Mouse (Mus musculus): ENCODE data around the gene Srd5a3. TPM values are rescaled to one million over a fixed set of nuclear protein-coding genes. Genes with fewer than 3 reads are reported as not detected.

Srd5a3 gene
- polyA plus RNA-seq, 1 experiment from 2014 or later, result 31.0 TPM

GRCm38 (mm10) chr5:76176841-76177240, 36.8 kb downstream of the Srd5a3 start:
- no peaks in the 10 kb centered on the region for H3K9me3 ChIP-seq (ENCODE audit: control insufficient read depth, low read length)
- 49% methylated on average over 11 of the region's 11 CpGs for WGBS
- H3K27ac ChIP-seq (replicated peaks; ENCODE audit: low read depth, low read length), result no peak overlapping the region
- no peak overlapping the region for H3K4me3 ChIP-seq (ENCODE audit: low read depth, low read length)
- H3K36me3 ChIP-seq (ENCODE audit: control insufficient read depth, insufficient read depth, low read length), result no peaks in the 10 kb centered on the region
- ATAC-seq (ENCODE audit: low read depth) (0 out of 2 replicates have a peak, but pooled peaks have one; percentile 9), DNase-seq (ENCODE audit: low spot score) (no peak)
- H3K9ac ChIP-seq (ENCODE audit: low read depth, low read length), result no peak overlapping the region
- H3K27me3 ChIP-seq (replicated peaks; ENCODE audit: control insufficient read depth, insufficient read depth, low read length), result no peaks in the 10 kb centered on the region
- H3K4me2 ChIP-seq (ENCODE audit: low read depth, low read length), result peak overlapping the region; percentile 20; the same call in 1 of the 2 replicates
- H3K4me1 ChIP-seq (ENCODE audit: control insufficient read depth, insufficient read depth, low read length), result peaks cover 4% of the 10 kb centered on the region

- no peak for ATAC-seq (ENCODE audit: low read depth)
- H3K4me3 ChIP-seq (ENCODE audit: low read depth, low read length), result no peak overlapping the region
- H3K4me1 ChIP-seq (ENCODE audit: control insufficient read depth, insufficient read depth, low read length), result peaks cover 10% of the 10 kb centered on the region
- H3K9ac ChIP-seq (ENCODE audit: low read depth, low read length), result no peak overlapping the region
- H3K4me2 ChIP-seq (ENCODE audit: low read depth, low read length), result no peak overlapping the region
- no peaks in the 10 kb centered on the region for H3K9me3 ChIP-seq (ENCODE audit: control insufficient read depth, low read length)
- H3K27ac ChIP-seq (replicated peaks; ENCODE audit: low read depth, low read length), result no peak overlapping the region
- no peaks in the 10 kb centered on the region for H3K27me3 ChIP-seq (replicated peaks; ENCODE audit: control insufficient read depth, insufficient read depth, low read length)
- no peak for DNase-seq (ENCODE audit: low spot score)
- no peaks in the 10 kb centered on the region for H3K36me3 ChIP-seq (ENCODE audit: control insufficient read depth, insufficient read depth, low read length)
- WGBS, result 78% methylated on average over 7 of the region's 7 CpGs
These were observed 37.6 kb downstream of the Srd5a3 start for GRCm38 (mm10) chr5:76177664-76178063.

GRCm38 (mm10) chr5:76179171-76179570, 39.1 kb downstream of the Srd5a3 start:
- H3K27me3 ChIP-seq (replicated peaks; ENCODE audit: control insufficient read depth, insufficient read depth, low read length), result no peaks in the 10 kb centered on the region
- H3K4me3 ChIP-seq (ENCODE audit: low read depth, low read length), result no peak overlapping the region
- WGBS, result 94% methylated on average over 5 of the region's 5 CpGs

GRCm38 (mm10) chr5:76179791-76180190, 39.7 kb downstream of the Srd5a3 start:
- no peak overlapping the region for H3K27ac ChIP-seq (replicated peaks; ENCODE audit: low read depth, low read length)
- H3K9ac ChIP-seq (ENCODE audit: low read depth, low read length), result no peak overlapping the region
- no peak overlapping the region for H3K4me3 ChIP-seq (ENCODE audit: low read depth, low read length)
- WGBS, result 88% methylated on average over 5 of the region's 5 CpGs
- ATAC-seq (ENCODE audit: low read depth), result no peak
- no peaks in the 10 kb centered on the region for H3K27me3 ChIP-seq (replicated peaks; ENCODE audit: control insufficient read depth, insufficient read depth, low read length)
- H3K4me1 ChIP-seq (ENCODE audit: control insufficient read depth, insufficient read depth, low read length), result peaks cover 14% of the 10 kb centered on the region
- no peaks in the 10 kb centered on the region for H3K36me3 ChIP-seq (ENCODE audit: control insufficient read depth, insufficient read depth, low read length)
- no peak for DNase-seq (ENCODE audit: low spot score)
- no peaks in the 10 kb centered on the region for H3K9me3 ChIP-seq (ENCODE audit: control insufficient read depth, low read length)
- no peak overlapping the region for H3K4me2 ChIP-seq (ENCODE audit: low read depth, low read length)

More at GRCm38 (mm10) chr5:76179171-76179570, 39.1 kb downstream of the Srd5a3 start:
- H3K36me3 ChIP-seq (ENCODE audit: control insufficient read depth, insufficient read depth, low read length), result no peaks in the 10 kb centered on the region
- H3K4me1 ChIP-seq (ENCODE audit: control insufficient read depth, insufficient read depth, low read length), result peaks cover 14% of the 10 kb centered on the region
- ATAC-seq (ENCODE audit: low read depth), result no peak
- DNase-seq (ENCODE audit: low spot score), result no peak
- H3K27ac ChIP-seq (replicated peaks; ENCODE audit: low read depth, low read length), result no peak overlapping the region
- no peak overlapping the region for H3K9ac ChIP-seq (ENCODE audit: low read depth, low read length)
- no peaks in the 10 kb centered on the region for H3K9me3 ChIP-seq (ENCODE audit: control insufficient read depth, low read length)
- no peak overlapping the region for H3K4me2 ChIP-seq (ENCODE audit: low read depth, low read length)

GRCm38 (mm10) chr5:76182326-76182725, 42.3 kb downstream of the Srd5a3 start:
- 35% methylated on average over 3 of the region's 3 CpGs for WGBS
- no peaks in the 10 kb centered on the region for H3K27me3 ChIP-seq (replicated peaks; ENCODE audit: control insufficient read depth, insufficient read depth, low read length)
- peaks cover 7% of the 10 kb centered on the region; the same call in 1 of the 2 replicates for H3K36me3 ChIP-seq (ENCODE audit: control insufficient read depth, insufficient read depth, low read length)
- ATAC-seq (ENCODE audit: low read depth) (no peak), DNase-seq (ENCODE audit: low spot score) (peak; percentile 49)
- no peak overlapping the region for H3K4me3 ChIP-seq (ENCODE audit: low read depth, low read length)
- no peak overlapping the region for H3K9ac ChIP-seq (ENCODE audit: low read depth, low read length)
- H3K9me3 ChIP-seq (ENCODE audit: control insufficient read depth, low read length), result no peaks in the 10 kb centered on the region
- H3K4me2 ChIP-seq (ENCODE audit: low read depth, low read length), result peak overlapping the region; percentile 61
- peak overlapping the region; percentile 67 for H3K27ac ChIP-seq (replicated peaks; ENCODE audit: low read depth, low read length)
- H3K4me1 ChIP-seq (ENCODE audit: control insufficient read depth, insufficient read depth, low read length), result peaks cover 27% of the 10 kb centered on the region

GRCm38 (mm10) chr5:76183043-76183749, 43.1 kb downstream of the Srd5a3 start:
- Histone ChIP-seq H3K9me3 (ENCODE audit: control insufficient read depth, low read length) (no peaks in the 10 kb centered on the region), H3K36me3 (ENCODE audit: control insufficient read depth, insufficient read depth, low read length) (peaks cover 7% of the 10 kb centered on the region; the same call in 1 of the 2 replicates), H3K4me3 (ENCODE audit: low read depth, low read length) (peak overlapping the region; percentile 94), H3K9ac (ENCODE audit: low read depth, low read length) (peak overlapping the region; percentile 95), H3K4me2 (ENCODE audit: low read depth, low read length) (peak overlapping the region; percentile 61), H3K27me3 (replicated peaks; ENCODE audit: control insufficient read depth, insufficient read depth, low read length) (no peaks in the 10 kb centered on the region), H3K4me1 (ENCODE audit: control insufficient read depth, insufficient read depth, low read length) (peaks cover 27% of the 10 kb centered on the region), H3K27ac (replicated peaks; ENCODE audit: low read depth, low read length) (peak overlapping the region; percentile 97)
- 36% methylated on average over 17 of the region's 17 CpGs for WGBS
- DNase-seq (ENCODE audit: low spot score) (no peak), ATAC-seq (ENCODE audit: low read depth) (no peak; the same call in 1 of the 2 replicates)

GRCm38 (mm10) chr5:76183750-76184261, 43.7 kb downstream of the Srd5a3 start, which contains the start of gene Tmem165:
Gene Tmem165, plus strand, starts transcription at chr5:76183880.
- DNase-seq (ENCODE audit: low spot score) (peak; percentile 96), ATAC-seq (ENCODE audit: low read depth) (peak; percentile 97)
- H3K4me1 ChIP-seq (ENCODE audit: control insufficient read depth, insufficient read depth, low read length), result peaks cover 27% of the 10 kb centered on the region
- no peaks in the 10 kb centered on the region for H3K27me3 ChIP-seq (replicated peaks; ENCODE audit: control insufficient read depth, insufficient read depth, low read length)
- 0% methylated on average over 18 of the region's 62 CpGs for WGBS
- peak within 1 kb of the TSS; percentile 61 for H3K4me2 ChIP-seq (ENCODE audit: low read depth, low read length)
- H3K4me3 ChIP-seq (ENCODE audit: low read depth, low read length), result peak within 1 kb of the TSS; percentile 94
- H3K27ac ChIP-seq (replicated peaks; ENCODE audit: low read depth, low read length), result peak within 1 kb of the TSS; percentile 97
- peaks cover 7% of the 10 kb centered on the region; the same call in 1 of the 2 replicates for H3K36me3 ChIP-seq (ENCODE audit: control insufficient read depth, insufficient read depth, low read length)
- peak within 1 kb of the TSS; percentile 95 for H3K9ac ChIP-seq (ENCODE audit: low read depth, low read length)
- no peaks in the 10 kb centered on the region for H3K9me3 ChIP-seq (ENCODE audit: control insufficient read depth, low read length)

GRCm38 (mm10) chr5:76184286-76185080, 44.4 kb downstream of the Srd5a3 start:
- H3K4me2 ChIP-seq (ENCODE audit: low read depth, low read length), result peak overlapping the region; percentile 61
- 10% methylated on average over 12 of the region's 38 CpGs for WGBS
- peak; percentile 86 for ATAC-seq (ENCODE audit: low read depth)

More at GRCm38 (mm10) chr5:76184286-76185080, 44.4 kb downstream of the Srd5a3 start:
- Histone ChIP-seq H3K4me1 (ENCODE audit: control insufficient read depth, insufficient read depth, low read length) (peaks cover 27% of the 10 kb centered on the region), H3K27ac (replicated peaks; ENCODE audit: low read depth, low read length) (peak overlapping the region; percentile 97), H3K9ac (ENCODE audit: low read depth, low read length) (peak overlapping the region; percentile 95), H3K4me3 (ENCODE audit: low read depth, low read length) (peak overlapping the region; percentile 94), H3K9me3 (ENCODE audit: control insufficient read depth, low read length) (no peaks in the 10 kb centered on the region), H3K36me3 (ENCODE audit: control insufficient read depth, insufficient read depth, low read length) (peaks cover 7% of the 10 kb centered on the region; the same call in 1 of the 2 replicates), H3K27me3 (replicated peaks; ENCODE audit: control insufficient read depth, insufficient read depth, low read length) (no peaks in the 10 kb centered on the region)
- peak; percentile 86 for DNase-seq (ENCODE audit: low spot score)

All from embryonic facial prominence, embryonic 14.5 days (tissue).